Mouse (Mus musculus): ENCODE data around the gene Map6. TPM values are rescaled to one million over a fixed set of nuclear protein-coding genes. Genes with fewer than 3 reads are reported as not detected.
"Not testable (repeated sequence)": the region's sequence is repeated elsewhere in the genome, so short reads cannot be mapped to it uniquely, and the experiment has no call there.

The Map6 gene
- total RNA-seq, 2 experiments from 2014 or later = not detected

DNA sequence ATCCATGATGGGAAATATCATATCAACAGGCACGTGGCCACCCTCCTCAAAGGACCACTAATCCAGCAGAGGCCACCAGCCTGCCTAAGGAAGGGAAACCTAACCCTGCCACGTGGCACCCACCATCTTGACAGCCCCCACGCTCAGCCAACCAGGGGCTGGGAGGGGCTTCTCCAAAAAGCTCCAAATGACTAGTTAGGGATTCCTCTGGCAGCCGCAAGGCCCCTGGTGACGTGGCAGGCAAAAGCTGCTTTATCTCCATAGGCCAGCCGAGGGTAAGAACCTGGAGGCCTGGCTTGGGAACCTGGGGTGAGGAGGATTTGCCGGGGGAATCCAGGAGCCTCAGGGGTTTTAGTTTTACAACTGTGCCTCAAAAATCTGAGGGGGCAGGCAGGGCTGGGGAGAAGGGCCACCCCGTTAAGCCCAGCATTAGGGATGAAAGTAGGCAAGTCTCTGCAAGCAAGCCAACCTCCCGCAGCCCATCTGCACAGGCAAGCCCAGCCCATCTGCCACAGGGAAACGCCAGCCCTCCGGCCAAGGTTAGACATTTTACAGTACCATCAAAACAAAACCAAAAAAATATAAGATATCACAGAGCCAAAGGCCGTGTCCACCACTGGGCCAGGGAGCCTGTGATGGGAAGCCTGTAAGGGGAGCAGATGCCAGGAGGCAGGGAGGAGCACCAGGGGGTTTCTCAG, 84.0 kb downstream of the Map6 start:
- no peak for ATAC-seq (replicated peaks; ENCODE audit: low FRiP score, poor library complexity, severe bottlenecking)

GRCm38 (mm10) chr7:99351802-99352517, 84.7 kb downstream of the Map6 start:
- no peak for ATAC-seq (replicated peaks; ENCODE audit: low FRiP score, poor library complexity, severe bottlenecking)

- ATAC-seq (replicated peaks; ENCODE audit: low FRiP score, poor library complexity, severe bottlenecking) = no peak
These were observed 85.5 kb downstream of the Map6 start, which contains the start of gene Serpinh1 for GRCm38 (mm10) chr7:99352526-99353400. Gene Serpinh1, minus strand, starts transcription at chr7:99353239.

GRCm38 (mm10) chr7:99355731-99356131, 88.5 kb downstream of the Map6 start:
- no peak for ATAC-seq (replicated peaks; ENCODE audit: low FRiP score, poor library complexity, severe bottlenecking)

DNA sequence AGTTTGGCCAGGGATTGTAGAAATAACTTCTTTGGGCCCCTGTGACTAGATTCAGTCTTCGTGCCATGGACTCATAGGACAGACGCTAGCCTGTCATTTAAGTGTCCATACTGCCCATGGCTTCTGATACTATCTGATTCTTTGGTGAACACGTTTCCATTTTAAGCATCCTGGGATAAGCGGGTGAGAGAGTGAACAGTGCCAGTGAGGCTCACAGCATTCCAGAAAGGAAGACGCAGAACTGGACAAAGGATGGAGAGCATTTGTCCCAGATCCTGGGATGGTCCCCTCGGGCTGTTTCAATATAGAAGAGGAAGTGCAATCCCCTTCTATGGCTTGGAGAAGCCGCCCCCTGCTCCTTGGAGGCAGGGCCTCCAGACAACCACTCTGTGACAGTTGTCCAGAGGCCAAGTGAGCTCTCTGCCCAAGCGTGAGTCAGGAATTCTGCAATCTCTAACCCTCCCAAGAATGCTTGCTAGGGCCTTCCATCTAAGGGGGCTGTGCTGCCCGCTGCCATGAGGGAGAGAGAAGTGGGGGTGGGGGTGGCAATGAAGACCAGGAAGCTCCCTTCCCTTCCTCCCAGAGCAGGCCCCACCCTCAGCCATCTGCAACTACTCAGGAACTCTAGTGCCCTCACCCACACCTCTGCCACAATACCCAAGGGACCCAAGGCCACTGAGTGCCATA, 89.1 kb downstream of the Map6 start:
- ATAC-seq (replicated peaks; ENCODE audit: low FRiP score, poor library complexity, severe bottlenecking) = no peak

DNA sequence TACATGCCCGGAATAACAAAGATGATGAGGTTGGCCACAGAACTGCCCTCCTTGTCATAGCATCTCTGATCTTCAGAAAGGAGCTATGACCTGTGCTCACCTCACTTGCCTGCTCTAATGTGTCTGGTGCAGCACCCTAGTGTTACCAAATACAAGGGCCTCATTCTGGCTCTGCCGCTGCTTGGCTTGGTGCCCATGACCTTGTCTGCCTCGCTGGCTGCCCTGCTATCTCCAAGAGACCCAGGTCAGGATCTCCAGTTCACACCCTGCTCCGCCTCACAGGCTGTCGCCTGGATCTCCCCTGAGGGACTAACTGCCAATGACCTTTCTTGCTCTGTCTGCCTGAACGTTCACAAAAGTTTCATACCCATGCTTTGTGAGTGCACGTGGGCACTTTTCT, 90.0 kb downstream of the Map6 start:
- ATAC-seq (replicated peaks; ENCODE audit: low FRiP score, poor library complexity, severe bottlenecking) = no peak

GRCm38 (mm10) chr7:99358371-99358770, 91.1 kb downstream of the Map6 start:
- ATAC-seq (replicated peaks; ENCODE audit: low FRiP score, poor library complexity, severe bottlenecking) = no peak

DNA sequence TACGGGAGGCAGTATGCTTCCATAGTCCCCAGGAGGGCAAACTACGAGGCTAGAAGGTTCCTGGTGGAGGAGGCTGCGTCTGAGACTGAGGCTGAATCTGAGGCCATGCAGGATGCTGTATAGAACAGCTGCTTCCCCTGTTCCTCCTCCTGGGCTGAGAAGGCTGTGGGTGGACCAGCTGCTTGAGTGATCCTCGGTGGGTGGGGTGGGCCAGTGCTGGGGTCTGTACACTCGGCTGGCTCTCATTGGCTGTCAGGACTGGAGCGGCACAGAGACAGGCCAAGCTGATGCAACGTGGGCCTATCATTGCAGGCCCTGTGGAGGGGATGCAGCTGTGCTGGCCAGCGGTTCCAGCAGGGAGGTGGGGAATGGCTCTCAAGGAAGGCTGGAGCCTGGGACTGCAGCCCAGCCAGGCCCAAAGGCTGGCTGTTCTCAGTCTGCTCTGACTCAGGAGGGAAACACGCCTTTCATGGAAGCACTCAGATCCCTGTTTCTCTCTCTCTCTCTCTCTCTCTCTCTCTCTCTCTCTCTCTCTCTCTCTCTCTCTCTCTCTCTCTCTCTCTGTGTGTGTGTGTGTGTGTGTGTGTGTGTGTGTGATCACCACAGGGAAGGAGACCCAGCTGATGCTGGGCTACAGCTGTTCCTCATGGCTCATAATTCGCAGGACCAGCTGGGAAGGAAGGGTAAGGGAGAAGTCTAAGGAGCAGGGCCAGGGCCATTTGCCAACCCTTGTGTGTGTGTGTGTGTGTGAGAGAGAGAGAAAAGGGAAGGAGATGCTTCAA, 93.0 kb downstream of the Map6 start:
- no peak for ATAC-seq (replicated peaks; ENCODE audit: low FRiP score, poor library complexity, severe bottlenecking)

DNA sequence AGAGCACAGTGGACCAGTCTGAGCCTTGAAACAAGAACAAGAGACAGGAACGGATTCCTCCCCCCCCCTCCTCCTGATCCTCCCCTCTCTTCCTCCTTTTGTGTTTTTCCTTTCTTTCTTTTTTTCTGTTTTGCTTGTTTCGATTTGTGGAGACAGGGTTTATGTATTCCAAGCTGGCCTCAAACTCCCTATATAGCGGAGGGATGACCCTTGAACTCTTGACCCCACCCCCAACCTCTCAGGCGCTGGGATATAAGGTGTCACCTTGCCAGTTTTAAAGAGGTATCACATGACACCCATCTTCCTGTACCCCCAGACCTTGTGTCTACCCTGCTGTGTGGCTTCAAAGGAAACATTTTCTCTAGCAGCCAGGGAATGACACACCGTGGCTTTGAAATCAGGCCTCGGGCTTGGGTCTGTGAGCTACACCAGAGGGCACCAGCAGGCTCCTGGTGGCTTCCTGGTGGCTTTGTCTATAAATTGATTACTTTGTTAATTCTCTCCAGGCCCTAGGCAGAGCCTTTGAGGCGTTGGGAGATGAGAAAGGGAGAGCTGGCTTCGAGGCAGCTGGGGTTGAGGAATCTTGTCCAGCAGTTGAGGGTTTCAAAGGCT, 93.7 kb downstream of the Map6 start:
- ATAC-seq (replicated peaks; ENCODE audit: low FRiP score, poor library complexity, severe bottlenecking) = no peak

DNA sequence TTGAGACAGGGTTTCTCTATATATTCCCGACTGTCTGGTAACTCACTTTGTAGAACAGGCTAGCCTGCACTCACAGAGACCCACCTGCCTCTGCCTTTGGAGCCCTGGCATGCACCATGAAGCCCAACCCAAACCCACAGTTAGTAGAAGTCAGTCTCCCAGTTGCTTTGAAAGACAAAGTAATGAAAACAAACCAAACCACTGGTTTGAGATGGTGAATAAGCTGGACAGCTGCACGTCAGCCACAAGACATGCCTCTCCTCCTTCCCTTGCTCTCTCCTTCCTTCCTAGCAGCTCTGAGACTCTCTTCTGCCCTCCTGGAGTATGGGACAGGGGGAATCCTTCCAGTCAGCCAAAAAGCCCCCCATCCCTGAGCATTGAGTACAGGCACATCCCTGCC, 94.9 kb downstream of the Map6 start:
- no peak for ATAC-seq (replicated peaks; ENCODE audit: low FRiP score, poor library complexity, severe bottlenecking)

DNA sequence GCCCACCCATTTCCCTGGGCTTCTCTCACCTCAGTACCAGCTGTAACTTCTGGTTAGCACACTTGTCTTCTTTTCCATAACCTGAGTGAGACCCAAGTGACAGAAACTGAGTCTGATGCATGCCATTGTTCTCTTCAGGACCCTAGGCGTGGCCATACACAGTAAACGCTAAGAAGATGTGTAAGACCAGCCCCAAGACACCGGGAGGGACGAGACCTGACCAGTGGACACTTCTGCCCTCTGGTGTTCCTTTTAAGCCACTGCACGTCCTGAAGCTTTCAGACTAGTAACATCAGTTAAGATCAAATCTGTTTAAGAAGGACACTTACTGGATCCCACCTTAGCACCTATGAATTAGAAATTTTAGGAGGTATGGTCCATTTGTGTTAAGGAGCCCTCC, 97.8 kb downstream of the Map6 start:
- no peak for ATAC-seq (replicated peaks; ENCODE audit: low FRiP score, poor library complexity, severe bottlenecking)

DNA sequence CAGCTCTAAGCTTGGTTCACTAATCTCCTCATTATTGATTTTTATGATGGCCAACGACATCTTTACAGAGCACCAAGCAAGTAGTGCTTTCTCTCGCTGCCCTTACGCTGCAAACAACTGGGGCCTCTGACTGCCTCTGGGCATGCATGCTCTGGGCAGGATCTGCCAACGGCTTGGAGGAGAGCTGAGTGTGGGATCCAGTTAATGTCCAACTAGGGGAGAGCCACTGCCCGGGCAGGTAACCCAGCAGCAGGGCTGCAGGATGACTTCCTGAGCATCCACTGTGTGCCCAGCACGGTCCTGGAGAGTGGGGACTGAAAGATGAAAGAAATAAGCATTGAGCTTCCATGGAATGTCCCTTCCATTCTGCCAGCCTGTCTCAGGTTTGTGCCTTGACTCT, 99.5 kb downstream of the Map6 start:
- no peak for ATAC-seq (replicated peaks; ENCODE audit: low FRiP score, poor library complexity, severe bottlenecking)

- not testable (repeated sequence) for ATAC-seq (replicated peaks; ENCODE audit: low FRiP score, poor library complexity, severe bottlenecking)
These were observed 107.1 kb downstream of the Map6 start for GRCm38 (mm10) chr7:99374325-99374724.

DNA sequence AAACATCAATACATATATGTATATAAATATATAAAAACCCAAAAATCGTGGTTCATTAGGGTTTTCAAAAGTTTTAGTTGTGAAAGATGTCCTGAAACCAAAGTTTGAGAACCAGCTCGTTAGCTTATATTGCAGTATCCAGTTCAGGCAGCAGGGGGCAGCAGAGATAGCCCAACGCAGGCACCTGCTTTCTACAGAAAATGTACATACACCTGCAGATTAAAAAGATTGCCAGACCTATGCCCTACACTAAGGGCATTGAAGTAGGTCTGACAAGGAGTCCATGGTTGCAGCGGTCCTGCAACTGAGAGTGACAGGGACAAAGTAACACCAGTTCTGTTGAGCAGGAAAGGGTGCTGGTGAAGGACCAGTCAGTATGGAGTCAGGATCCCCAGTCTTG, 108.2 kb downstream of the Map6 start:
- ATAC-seq (replicated peaks; ENCODE audit: low FRiP score, poor library complexity, severe bottlenecking) = no peak

GRCm38 (mm10) chr7:99378870-99379269, 111.6 kb downstream of the Map6 start:
- no peak for ATAC-seq (replicated peaks; ENCODE audit: low FRiP score, poor library complexity, severe bottlenecking)

- ATAC-seq (replicated peaks; ENCODE audit: low FRiP score, poor library complexity, severe bottlenecking) = peak; percentile 29; the same call in 1 of the 2 replicates
These were observed 113.4 kb downstream of the Map6 start for GRCm38 (mm10) chr7:99380491-99381213.

- ATAC-seq (replicated peaks; ENCODE audit: low FRiP score, poor library complexity, severe bottlenecking) = peak; percentile 82
These were observed 114.2 kb downstream of the Map6 start, which contains the start of gene Gdpd5 for GRCm38 (mm10) chr7:99381214-99382087. Gene Gdpd5, plus strand, starts transcription at chr7:99381414.
